Mouse (Mus musculus): ENCODE measurements around the gene Ccin.

GRCm38 (mm10) chr4:44022766-44023165 lies 39.5 kb downstream of the Ccin start:
- TF ChIP-seq MYOG (IDR thresholded peaks at IDR 0.05; ENCODE audit: control insufficient read depth, extremely low read depth, insufficient read length): no peak
- TF ChIP-seq FOSL1 (IDR thresholded peaks at IDR 0.05; ENCODE audit: insufficient read depth, low read length, poor library complexity, severe bottlenecking): no peak
- TF ChIP-seq CTCF (IDR thresholded peaks at IDR 0.05; ENCODE audit: control insufficient read depth, insufficient read depth, insufficient read length): no peak
- TF ChIP-seq MAX (IDR thresholded peaks at IDR 0.05): no peak
- TF ChIP-seq USF1 (IDR thresholded peaks at IDR 0.05; ENCODE audit: low read depth): no peak
